In the genomic region with DNA sequence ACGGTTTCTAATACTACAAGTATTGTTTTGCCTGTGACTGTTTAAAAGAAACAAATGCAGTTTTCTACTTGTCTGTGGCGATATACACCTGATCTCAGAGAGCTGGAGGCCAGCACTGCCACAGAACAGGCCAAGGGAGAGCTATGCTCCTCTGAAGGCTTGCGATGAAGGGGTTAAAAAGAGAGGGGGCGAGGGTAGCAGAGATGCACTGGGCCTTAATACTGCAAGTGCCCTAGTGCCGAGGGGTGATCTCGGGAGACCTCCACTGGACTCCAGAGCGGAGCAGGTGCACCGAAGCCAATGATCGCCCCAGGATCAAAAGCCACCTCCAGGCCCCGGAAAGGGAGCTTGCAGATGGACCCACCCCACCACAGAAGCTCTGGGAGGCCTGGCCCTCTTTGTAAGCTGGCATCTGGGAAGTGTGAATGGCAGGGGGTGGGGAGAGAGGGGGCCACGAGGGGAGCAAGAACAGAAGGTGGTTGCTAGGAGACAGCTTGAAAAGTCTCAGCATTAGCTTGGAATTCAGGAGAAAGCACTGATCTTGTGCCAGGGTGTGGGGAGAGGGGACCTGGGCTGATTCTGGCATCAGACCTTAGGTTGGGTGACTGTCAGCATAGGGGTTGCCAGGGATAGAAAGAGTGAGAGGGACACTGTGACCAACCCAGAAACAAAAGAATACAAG, we compare ENCODE assay signal across 9 mouse cellular contexts. TPM values are rescaled to one million over a fixed set of nuclear protein-coding genes. Genes with fewer than 3 reads are reported as not detected.
DNase-seq lines count a peak whose midpoint lies in the region; ATAC-seq lines count a peak whose summit lies in the region.
"Had no signal": no experiment of that assay in that cellular context is flagged by ENCODE, and none has a peak within 500 bp of the region (broad histone marks: within the 10 kb centered on the region; RNA-seq: fewer than 3 reads in every experiment).

No protein-coding gene starts in this region.

- no peaks in the 10 kb centered on the region for H3K9me3 ChIP-seq in intestine, embryonic 15.5 days
- H3K9me3 ChIP-seq: embryonic facial prominence, embryonic 12.5 days had no signal

- no peak overlapping the region for H3K4me2 ChIP-seq in intestine, embryonic 15.5 days (replicated peaks)
- H3K4me2 ChIP-seq: embryonic facial prominence, embryonic 12.5 days had no signal

- no peaks in the 10 kb centered on the region for H3K4me1 ChIP-seq in intestine, embryonic 15.5 days (replicated peaks)

- peaks cover 3% of the 10 kb centered on the region for H3K36me3 ChIP-seq in intestine, embryonic 15.5 days
- H3K36me3 ChIP-seq: embryonic facial prominence, embryonic 12.5 days had no signal

- H3K4me3 ChIP-seq in intestine, embryonic 15.5 days (replicated peaks): no peak overlapping the region
- H3K4me3 ChIP-seq: embryonic facial prominence, embryonic 12.5 days had no signal

- DNase-seq in frontal cortex, postnatal 25 days (ENCODE audit: low spot score in 2 of 2): no peak
- peak; percentile 38 to 62 for DNase-seq in frontal cortex, postnatal 14 days (ENCODE audit: low spot score in 2 of 2)
- DNase-seq in left cerebral cortex, postnatal 10 days (ENCODE audit: extremely low spot score in 1 of 2, low spot score in 2 of 2): peak; percentile 69 to 76
- DNase-seq in right cerebral cortex, adult 18-20 months: peak; percentile 48
- no peak for DNase-seq in heart, adult 11 months
- DNase-seq in kidney, postnatal 4 days: no peak

- no peak overlapping the region for H3K9ac ChIP-seq in intestine, embryonic 15.5 days
- H3K9ac ChIP-seq: embryonic facial prominence, embryonic 12.5 days had no signal

- ATAC-seq in frontal cortex, adult (ENCODE audit: low TSS enrichment): peak; percentile 76
- ATAC-seq in intestine, embryonic 15.5 days: no peak

- WGBS in intestine, embryonic 15.5 days: 60% methylated on average over 11 of the region's 11 CpGs

- H3K27ac ChIP-seq in intestine, embryonic 15.5 days: no peak overlapping the region
- H3K27ac ChIP-seq: embryonic facial prominence, embryonic 12.5 days had no signal

- H3K27me3 ChIP-seq in intestine, embryonic 15.5 days (replicated peaks): no peaks in the 10 kb centered on the region
- H3K27me3 ChIP-seq: embryonic facial prominence, embryonic 12.5 days had no signal

- intact Hi-C loops in left cerebral cortex, postnatal 10 days (cut with DNase I): loop anchor here (5.0 kb wide), 2 partner anchors 126 to 141 kb away; a partner anchor contains a TSS

RNA-seq across cellular contexts. Expression of a gene that starts 22.2 kb away (rescaled TPM):
- total RNA-seq in left cerebral cortex, postnatal 10 days (2021): 10 to 100 TPM; 46.7 to 50.2 TPM
- polyA plus RNA-seq in intestine, embryonic 15.5 days (2015; fragmentation: Nextera tagmentation; extraction: Ambion mirVana): 118 and 122 TPM in 2 replicates

RNA-seq across cellular contexts. Expression of a gene that starts 57.8 kb away (rescaled TPM):
- 10 to 100 TPM; 47.7 to 50.8 TPM for total RNA-seq in left cerebral cortex, postnatal 10 days (2021)
- 0.57 and 0.77 TPM in 2 replicates for polyA plus RNA-seq in intestine, embryonic 15.5 days (2015; fragmentation: Nextera tagmentation; extraction: Ambion mirVana)

Comparison
In these comparisons a context has a peak if more than half of its experiments do, and no peak if none do; other contexts are left out.
1. DNase-seq: peak in frontal cortex, postnatal 14 days (2 of 2), left cerebral cortex, postnatal 10 days (2 of 2) and right cerebral cortex, adult 18-20 months (single experiment); none in frontal cortex, postnatal 25 days (0 of 2), heart, adult 11 months (single experiment) and kidney, postnatal 4 days (0 of 2).